Mouse (Mus musculus) E14TG2a.4 (cell line): ENCODE measurements around the gene Cbx7.
"Not testable (repeated sequence)": the region's sequence is repeated elsewhere in the genome, so short reads cannot be mapped to it uniquely, and the experiment has no call there.

Source experiments
- CTCF ChIP-seq: conservative IDR thresholded peaks from 2 replicates; pipeline ENCODE4 v1.5.1; 2014; ENCODE audit warnings: low read length
- NANOG ChIP-seq: IDR thresholded peaks from 2 replicates; pipeline ENCODE4 v1.6.1; 2014; ENCODE audit warnings: borderline replicate concordance, low read length, mixed read lengths
- POU5F1 ChIP-seq: IDR thresholded peaks from 2 replicates; pipeline ENCODE4 v1.6.1; 2014; ENCODE audit warnings: low read length, borderline replicate concordance

DNA sequence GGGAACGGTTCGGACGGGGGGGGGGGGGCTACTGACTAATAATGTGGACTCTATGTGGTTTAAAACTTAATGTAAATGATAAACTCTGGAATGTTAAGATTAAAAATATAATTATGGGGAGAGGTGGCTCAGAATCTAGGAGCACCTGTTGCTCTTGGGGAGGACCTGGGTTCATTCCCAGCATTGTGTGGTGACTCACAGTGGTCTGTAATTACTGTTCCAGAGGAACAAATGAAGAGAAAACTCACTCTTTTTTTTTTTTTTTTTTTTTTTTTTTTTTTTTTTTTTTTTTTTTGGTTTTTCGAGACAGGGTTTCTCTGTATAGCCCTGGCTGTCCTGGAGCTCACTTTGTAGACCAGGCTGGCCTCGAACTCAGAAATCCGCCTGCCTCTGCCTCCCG, 31.4 kb downstream of the Cbx7 start:
- TF ChIP-seq CTCF, NANOG, POU5F1: not testable (repeated sequence)
